ENCODE assay signal across 8 mouse cellular contexts in genomic region chr9:107873137-107873536, GRCm38 (mm10). TPM values are rescaled to one million over a fixed set of nuclear protein-coding genes. Genes with fewer than 3 reads are reported as not detected.
DNase-seq lines count a peak whose midpoint lies in the region; ATAC-seq lines count a peak whose summit lies in the region.

Gene Rbm6 (minus strand): TSS chr9:107873237.

- DNase-seq in lung, postnatal 4 days = no peak
- DNase-seq in left cerebral cortex, postnatal 36 days (ENCODE audit: low spot score in 2 of 2) = no peak
- no peak for DNase-seq in right cerebral cortex, adult 18-20 months
- DNase-seq in thymus, postnatal 10 days (ENCODE audit: low spot score in 2 of 2) = no peak

- H3K4me3 ChIP-seq in lung, embryonic 15.5 days = peak within 1 kb of the TSS; percentile 99
- H3K4me3 ChIP-seq in embryonic facial prominence, embryonic 13.5 days = peak within 1 kb of the TSS; percentile 97
- H3K4me3 ChIP-seq in heart, embryonic 15.5 days = peak within 1 kb of the TSS; percentile 100
- peak within 1 kb of the TSS; percentile 80 for H3K4me3 ChIP-seq in neural tube, embryonic 13.5 days

- no peaks in the 10 kb centered on the region for H3K27me3 ChIP-seq in lung, embryonic 15.5 days
- no peaks in the 10 kb centered on the region for H3K27me3 ChIP-seq in embryonic facial prominence, embryonic 13.5 days
- H3K27me3 ChIP-seq in heart, embryonic 15.5 days = no peaks in the 10 kb centered on the region
- no peaks in the 10 kb centered on the region for H3K27me3 ChIP-seq in neural tube, embryonic 13.5 days

- intact Hi-C loops in left cerebral cortex, postnatal 36 days (cut with DNase I) = loop anchor here (2.0 kb wide), 1 partner anchor 16 kb away; the partner anchor contains the start of gene Mon1a

- no peak for ATAC-seq in lung, embryonic 15.5 days (ENCODE audit: borderline replicate concordance, extremely low read depth, low FRiP score, low TSS enrichment)
- ATAC-seq in embryonic facial prominence, embryonic 13.5 days (ENCODE audit: insufficient number of reproducible peaks, insufficient read depth, low FRiP score, low TSS enrichment, low read depth) = no peak
- ATAC-seq in heart, embryonic 15.5 days (replicated peaks; ENCODE audit: insufficient number of reproducible peaks, insufficient read depth, low FRiP score, low read depth) = no peak
- ATAC-seq in neural tube, embryonic 13.5 days (ENCODE audit: low read depth) = 0 out of 2 replicates have a peak, but pooled peaks have one; percentile 0

- H3K4me2 ChIP-seq in lung, embryonic 15.5 days = peak within 1 kb of the TSS; percentile 69
- peak within 1 kb of the TSS; percentile 77 for H3K4me2 ChIP-seq in embryonic facial prominence, embryonic 13.5 days
- peak within 1 kb of the TSS; percentile 79 for H3K4me2 ChIP-seq in heart, embryonic 15.5 days
- H3K4me2 ChIP-seq in neural tube, embryonic 13.5 days = peak within 1 kb of the TSS; percentile 79

- H3K36me3 ChIP-seq in lung, embryonic 15.5 days = peaks cover 8% of the 10 kb centered on the region; the same call in 1 of the 2 replicates
- peaks cover 9% of the 10 kb centered on the region; the same call in 1 of the 2 replicates for H3K36me3 ChIP-seq in embryonic facial prominence, embryonic 13.5 days
- H3K36me3 ChIP-seq in heart, embryonic 15.5 days = no peaks in the 10 kb centered on the region
- H3K36me3 ChIP-seq in neural tube, embryonic 13.5 days = 0 out of 2 replicates have a peak, but pooled peaks cover 8% of the 10 kb centered on the region

- peak within 1 kb of the TSS; percentile 98 for H3K9ac ChIP-seq in lung, embryonic 15.5 days
- H3K9ac ChIP-seq in embryonic facial prominence, embryonic 13.5 days = peak within 1 kb of the TSS; percentile 99
- H3K9ac ChIP-seq in heart, embryonic 15.5 days = peak within 1 kb of the TSS; percentile 97
- peak within 1 kb of the TSS; percentile 97 for H3K9ac ChIP-seq in neural tube, embryonic 13.5 days

- WGBS in lung, embryonic 15.5 days = 7% methylated on average over 14 of the region's 14 CpGs
- WGBS in embryonic facial prominence, embryonic 13.5 days = 10% methylated on average over 14 of the region's 14 CpGs
- WGBS in heart, embryonic 15.5 days = 8% methylated on average over 14 of the region's 14 CpGs
- 12% methylated on average over 14 of the region's 14 CpGs for WGBS in neural tube, embryonic 13.5 days

- H3K4me1 ChIP-seq in lung, embryonic 15.5 days = peaks cover 19% of the 10 kb centered on the region
- peaks cover 12% of the 10 kb centered on the region for H3K4me1 ChIP-seq in embryonic facial prominence, embryonic 13.5 days
- H3K4me1 ChIP-seq in heart, embryonic 15.5 days (replicated peaks) = peaks cover 22% of the 10 kb centered on the region
- H3K4me1 ChIP-seq in neural tube, embryonic 13.5 days (replicated peaks) = peaks cover 23% of the 10 kb centered on the region

- peak within 1 kb of the TSS; percentile 97 for H3K27ac ChIP-seq in lung, embryonic 15.5 days
- peak within 1 kb of the TSS; percentile 95 for H3K27ac ChIP-seq in embryonic facial prominence, embryonic 13.5 days
- peak within 1 kb of the TSS; percentile 97 for H3K27ac ChIP-seq in heart, embryonic 15.5 days
- H3K27ac ChIP-seq in neural tube, embryonic 13.5 days (replicated peaks) = peak within 1 kb of the TSS; percentile 96

- H3K9me3 ChIP-seq in lung, embryonic 15.5 days = no peaks in the 10 kb centered on the region
- H3K9me3 ChIP-seq in embryonic facial prominence, embryonic 13.5 days = no peaks in the 10 kb centered on the region
- H3K9me3 ChIP-seq in heart, embryonic 15.5 days (replicated peaks) = no peaks in the 10 kb centered on the region
- H3K9me3 ChIP-seq in neural tube, embryonic 13.5 days = no peaks in the 10 kb centered on the region

RNA-seq across cellular contexts. Expression of gene Rbm6, which starts in this region (rescaled TPM):
- 68.7 and 74.0 TPM in 2 replicates for polyA plus RNA-seq in lung, embryonic 15.5 days (2015; fragmentation: Nextera tagmentation; extraction: Ambion mirVana)
- polyA plus RNA-seq in embryonic facial prominence, embryonic 13.5 days (2015; fragmentation: Nextera tagmentation; extraction: Ambion mirVana) = 102 and 108 TPM in 2 replicates
- polyA plus RNA-seq in heart, embryonic 15.5 days (2015; fragmentation: Nextera tagmentation; extraction: Ambion mirVana) = 43.2 and 48.0 TPM in 2 replicates
- 10 to 100 TPM; 48.3 to 72.1 TPM for total RNA-seq in left cerebral cortex, postnatal 36 days (2021)
- 103 and 114 TPM in 2 replicates for polyA plus RNA-seq in neural tube, embryonic 13.5 days (2015; fragmentation: Nextera tagmentation; extraction: Ambion mirVana)
